Mouse (Mus musculus) spleen, adult 12 weeks (tissue): Measurements from ENCODE around the gene Eif1.
"Not testable (repeated sequence)": the region's sequence is repeated elsewhere in the genome, so short reads cannot be mapped to it uniquely, and the experiment has no call there.

Experiments used
- DNase-seq: peaks from one replicate; pipeline ENCODE4 v3.0.0; 2022; ENCODE audit warnings: low spot score

The Eif1 gene

DNA sequence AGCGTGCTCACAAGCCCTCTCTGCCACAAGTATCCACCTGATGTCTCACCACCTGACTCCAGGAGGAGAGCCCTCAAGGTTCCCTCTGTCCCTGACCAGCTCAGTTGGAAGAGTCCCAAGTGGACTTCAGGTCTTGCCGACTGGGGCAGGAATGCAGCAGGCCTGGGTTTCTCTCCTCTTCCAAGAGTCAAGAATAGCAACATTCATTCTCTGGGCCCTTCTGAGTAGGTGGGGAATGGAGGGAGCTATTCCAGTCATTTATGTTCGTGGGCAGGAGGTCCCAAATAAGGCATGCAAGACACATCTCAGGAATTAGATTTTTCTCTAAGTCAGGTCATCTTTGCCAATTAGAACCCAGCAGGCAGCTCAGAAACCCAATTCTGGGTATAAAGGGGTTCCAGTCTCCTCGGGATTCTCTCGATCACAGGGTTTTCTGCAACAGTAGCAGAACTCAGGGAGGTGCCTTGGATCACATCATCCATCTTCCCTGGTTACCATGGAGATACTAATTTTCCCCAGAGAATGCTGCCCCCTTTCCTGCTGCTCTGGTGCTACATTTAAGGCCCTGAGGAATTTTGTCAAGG lies 7.5 kb upstream of the Eif1 start:
- no peak for DNase-seq

DNA sequence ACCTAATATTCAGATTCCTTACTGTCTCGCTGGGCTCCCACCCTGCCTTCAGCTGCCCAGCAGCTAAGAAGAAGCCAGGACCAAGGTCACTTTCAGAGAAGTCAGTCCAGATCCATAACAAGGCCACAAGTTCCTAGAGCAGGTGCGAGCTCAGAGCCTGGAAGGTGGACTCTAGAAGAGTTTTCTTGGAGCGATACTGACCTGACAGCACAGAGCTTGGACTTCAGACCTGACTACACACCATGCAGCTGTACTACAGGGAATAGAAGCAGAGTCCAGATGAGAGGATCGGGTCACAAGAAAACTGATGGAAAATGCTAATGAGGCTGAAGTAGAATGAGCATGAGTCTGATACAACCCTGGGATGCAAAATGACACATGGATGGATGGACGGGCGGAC lies 6.3 kb upstream of the Eif1 start:
- no peak for DNase-seq

DNA sequence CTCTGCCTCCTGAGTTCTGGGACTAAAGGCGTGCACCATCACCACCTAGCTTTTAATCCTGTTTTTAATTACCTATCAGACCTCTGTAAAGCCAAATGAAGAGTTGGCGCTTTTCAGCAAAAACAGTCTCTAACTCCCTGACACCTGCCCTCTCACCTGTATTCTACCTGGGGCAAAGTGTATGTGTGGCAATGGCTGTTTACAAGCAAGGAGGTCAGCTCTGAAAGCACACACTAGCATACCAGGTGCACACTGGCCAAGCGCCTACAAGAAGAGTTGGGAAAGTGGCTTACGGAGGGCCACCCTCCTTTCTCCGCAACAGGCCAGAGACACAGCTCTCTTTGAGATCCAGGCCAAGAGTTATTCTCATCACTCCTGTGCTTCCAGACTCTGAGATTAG lies 4.2 kb upstream of the Eif1 start:
- no peak for DNase-seq

DNA sequence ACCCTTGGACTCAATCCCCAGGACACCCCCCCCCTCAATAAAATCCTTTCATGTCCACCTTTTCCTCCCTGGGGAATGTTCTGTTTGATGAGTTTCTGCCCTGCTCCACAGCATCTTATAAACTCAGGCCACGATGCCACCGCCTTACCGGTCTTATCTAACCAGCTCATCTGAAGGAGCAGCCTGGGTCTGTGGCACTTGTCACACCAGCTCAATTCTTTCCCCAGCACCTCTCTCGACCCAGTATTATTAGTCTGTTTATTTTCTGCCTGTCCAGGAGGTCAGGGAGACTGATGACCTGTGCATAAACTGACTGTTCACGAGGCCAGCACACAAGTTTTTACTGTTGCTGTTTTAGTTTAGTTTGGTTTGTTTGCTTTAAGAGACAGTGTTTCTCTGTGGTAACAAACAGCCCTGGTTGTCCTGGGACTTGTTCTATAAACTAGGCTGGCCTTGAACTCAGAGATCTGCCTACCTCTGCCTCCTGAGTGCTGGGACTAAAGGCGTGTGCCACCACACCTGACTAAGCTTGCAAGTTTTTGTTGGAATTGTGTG lies 1.8 kb upstream of the Eif1 start:
- DNase-seq = no peak

- peak; percentile 38 for DNase-seq
These were observed 895 bp upstream of the Eif1 start for GRCm38 (mm10) chr11:100318529-100319451.

GRCm38 (mm10) chr11:100320172-100320630 lies 516 bp downstream of the Eif1 start:
- DNase-seq = peak; percentile 90

- DNase-seq = not testable (repeated sequence)
These were observed 1.2 kb downstream of the Eif1 start for GRCm38 (mm10) chr11:100320701-100321410.

DNA sequence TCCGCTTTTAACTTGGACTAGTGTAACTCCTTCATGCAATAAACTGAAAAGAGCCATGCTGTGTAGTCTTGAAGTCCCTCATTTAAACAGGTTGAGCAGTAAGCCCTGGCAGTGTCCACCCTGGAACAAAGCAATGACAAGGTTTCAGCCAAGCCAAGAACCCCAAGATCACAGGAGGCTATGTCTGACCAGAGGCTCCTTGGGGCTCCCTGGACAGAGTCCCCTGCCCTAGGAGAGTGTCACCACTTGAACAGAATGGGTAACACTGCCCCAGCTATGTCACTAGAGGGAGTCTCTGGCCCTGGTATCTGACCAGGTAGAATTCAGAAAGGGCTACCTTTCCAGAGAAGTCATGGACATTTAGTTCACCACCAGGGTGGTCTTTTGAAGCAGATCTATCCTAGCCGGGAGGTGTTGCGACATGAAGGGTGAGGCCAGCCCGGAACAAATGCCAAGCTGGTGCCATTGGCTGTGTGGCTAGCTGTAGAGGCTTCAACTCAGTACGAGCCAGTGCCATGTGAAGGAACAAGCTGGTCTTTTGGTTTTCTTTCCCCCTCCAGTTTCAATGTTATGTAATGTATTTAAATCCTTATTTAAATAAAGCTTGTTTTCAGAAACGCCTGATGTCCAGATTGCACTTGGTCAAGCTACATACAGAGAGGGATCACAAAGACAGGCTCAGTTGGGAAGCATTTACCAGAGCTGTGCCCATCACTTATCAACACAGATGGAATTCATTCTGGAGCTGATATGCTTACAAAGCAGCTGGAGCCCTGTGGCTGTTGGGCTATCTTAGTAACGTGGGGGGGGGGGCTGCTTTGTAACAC lies 2.0 kb downstream of the Eif1 start:
- not testable (repeated sequence) for DNase-seq

- DNase-seq = no peak
These were observed 3.0 kb downstream of the Eif1 start for GRCm38 (mm10) chr11:100322591-100323258.

DNA sequence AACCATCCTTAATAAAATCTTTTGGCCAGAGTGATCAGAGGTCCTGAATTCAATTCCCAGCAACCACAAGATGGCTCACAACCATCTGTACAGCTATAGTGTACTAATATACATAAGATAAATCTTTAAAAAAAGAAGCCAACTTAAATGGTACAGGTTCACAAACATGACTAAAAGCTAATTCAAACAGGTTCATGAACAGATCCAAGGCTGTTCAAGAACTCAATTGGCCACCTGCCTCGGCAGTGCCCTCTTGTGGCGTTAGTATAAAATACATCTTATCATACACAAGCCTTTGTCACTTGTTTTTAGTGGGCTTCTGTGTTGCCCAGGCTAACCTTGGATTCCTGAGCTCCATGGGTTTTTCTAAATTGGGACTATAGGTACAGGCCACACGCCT lies 3.9 kb downstream of the Eif1 start:
- peak; percentile 31 for DNase-seq

DNA sequence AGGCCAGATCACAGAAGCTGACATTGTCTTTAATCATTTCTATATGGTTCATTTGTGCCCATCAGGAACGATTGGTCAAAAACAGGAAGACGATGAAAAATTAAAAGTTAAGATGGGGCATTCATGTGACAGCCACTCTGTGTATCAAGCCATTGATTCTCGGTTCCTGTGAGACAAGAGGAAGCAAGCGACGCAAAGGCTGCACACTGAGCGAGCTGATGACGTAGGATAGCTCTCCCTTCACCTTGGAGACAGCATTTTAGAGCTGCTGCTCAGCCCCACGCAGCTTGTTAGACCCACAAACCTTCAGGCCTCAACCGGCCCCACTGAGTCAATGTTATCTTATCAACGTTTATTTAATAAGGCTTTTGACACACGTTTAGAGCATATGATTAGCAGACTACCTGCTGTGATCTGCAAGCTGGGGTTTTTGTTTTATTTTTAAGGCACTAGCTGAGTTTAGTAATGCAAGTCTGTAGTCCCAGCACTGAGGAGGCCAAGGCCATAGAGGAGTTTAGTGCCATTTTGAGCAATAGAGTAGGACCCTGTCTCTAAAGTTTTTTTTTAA lies 5.5 kb downstream of the Eif1 start:
- DNase-seq = no peak

- no peak for DNase-seq
These were observed 7.6 kb downstream of the Eif1 start for GRCm38 (mm10) chr11:100327316-100327715.

- DNase-seq = no peak
These were observed 8.1 kb downstream of the Eif1 start for GRCm38 (mm10) chr11:100327761-100328160.

DNA sequence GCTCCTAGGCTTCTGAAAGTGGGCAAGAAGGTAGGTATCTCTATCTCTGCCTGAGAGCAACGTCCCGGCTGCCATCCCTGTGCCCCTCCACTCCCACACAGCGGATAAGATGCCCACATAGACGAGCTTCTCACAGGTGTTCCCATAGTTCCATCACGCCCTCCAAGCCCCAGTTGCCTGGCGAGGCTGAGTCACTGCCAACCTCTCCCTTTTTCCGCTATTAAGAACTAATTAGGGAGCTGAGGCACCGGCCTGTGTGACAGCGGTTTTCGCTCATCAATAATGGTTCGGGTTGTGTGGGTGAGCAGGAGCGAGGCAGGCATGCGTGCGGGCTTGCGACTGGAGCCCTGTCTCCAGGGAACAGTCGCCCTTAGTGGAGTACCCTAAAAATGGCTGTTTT lies 10.6 kb downstream of the Eif1 start:
- no peak for DNase-seq

DNA sequence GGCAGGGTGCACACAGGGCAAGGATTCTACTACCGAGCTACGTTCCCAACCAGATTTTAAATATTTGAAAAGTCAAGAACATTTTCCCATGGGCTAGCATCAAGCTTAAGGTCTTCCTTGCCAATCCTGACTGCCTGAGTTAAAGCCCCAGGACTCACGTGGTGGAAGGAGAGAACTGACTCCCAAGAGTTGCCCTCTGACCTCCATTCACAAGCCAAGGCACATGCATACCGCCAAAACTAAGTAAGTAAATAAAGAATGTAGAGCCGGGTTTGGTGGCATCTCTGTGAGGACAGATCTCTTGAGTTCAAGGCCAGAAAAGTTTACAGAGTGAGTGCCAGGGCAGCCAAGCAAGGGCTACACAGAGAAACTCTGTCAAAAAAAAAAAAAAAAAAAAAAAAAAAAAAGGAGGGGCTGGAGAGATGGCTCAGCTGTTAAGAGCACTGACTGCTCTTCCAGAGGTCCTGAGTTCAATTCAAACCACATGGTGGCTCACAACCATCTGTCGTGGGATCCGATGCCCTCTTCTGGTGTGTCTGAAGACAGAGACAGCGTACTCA lies 11.2 kb downstream of the Eif1 start:
- DNase-seq = not testable (repeated sequence)

GRCm38 (mm10) chr11:100332766-100333515 lies 13.3 kb downstream of the Eif1 start:
- no peak for DNase-seq

GRCm38 (mm10) chr11:100333944-100334457 lies 14.3 kb downstream of the Eif1 start, which contains the start of gene Gast:
Gene Gast (plus strand): TSS chr11:100334407.
- no peak for DNase-seq

DNA sequence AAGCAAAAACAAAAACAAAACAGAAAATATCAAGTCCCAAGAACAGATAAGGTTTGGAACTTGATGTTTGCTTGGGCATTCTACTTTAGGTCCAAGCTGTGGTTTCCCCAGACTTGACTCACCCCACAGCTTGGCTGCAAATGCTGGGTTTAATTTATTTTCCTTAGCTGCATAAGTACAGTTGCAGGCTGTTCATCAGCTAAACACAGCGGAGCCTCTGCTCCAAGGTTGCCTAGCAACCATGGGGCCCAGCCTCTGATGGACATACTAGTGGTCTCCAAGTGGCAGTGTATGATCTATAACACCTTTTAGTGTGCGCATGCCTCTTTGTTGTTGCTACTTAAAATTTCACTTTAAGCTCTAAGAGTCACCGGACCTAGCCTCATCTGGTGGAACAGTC lies 16.0 kb downstream of the Eif1 start:
- no peak for DNase-seq

GRCm38 (mm10) chr11:100344269-100344668 lies 24.6 kb downstream of the Eif1 start:
- DNase-seq = no peak
